Mouse (Mus musculus) cortical plate, adult 2 months (tissue): Measurements from ENCODE around the gene Zfp358.

Experiments
- CTCF ChIP-seq: fragments of 200-500 bp; IDR thresholded peaks from 2 replicates; pipeline ENCODE4 v1.5.1; 2011; ENCODE audit warnings: mild to moderate bottlenecking, control low read depth, low read length; ENCODE audit not compliant: insufficient read depth; ENCODE audit errors: extremely low read depth
- POLR2A ChIP-seq: fragments of 200-500 bp; IDR thresholded peaks from 2 replicates; pipeline ENCODE4 v1.6.1; 2011; ENCODE audit warnings: mild to moderate bottlenecking, low read length, control low read depth; ENCODE audit not compliant: insufficient read depth; ENCODE audit errors: extremely low read depth

DNA sequence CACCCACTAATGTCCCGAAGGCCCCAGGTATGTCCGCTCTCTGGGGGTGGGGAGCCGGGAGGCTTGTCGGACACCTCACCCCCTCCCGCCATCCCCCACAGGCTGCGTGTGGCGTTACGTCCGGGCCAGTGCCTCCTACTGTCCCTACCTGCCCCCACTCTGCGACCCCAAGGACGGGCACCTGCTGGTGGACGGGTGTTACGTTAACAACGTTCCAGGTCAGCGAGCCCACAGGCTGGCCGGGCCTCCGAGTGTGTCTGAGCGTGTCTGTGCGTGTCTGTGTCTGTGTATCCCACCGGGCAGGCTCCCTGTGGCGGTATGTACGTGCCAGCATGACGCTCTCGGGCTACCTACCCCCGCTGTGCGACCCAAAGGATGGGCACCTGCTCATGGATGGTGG lies 44.7 kb downstream of the Zfp358 start:
- TF ChIP-seq CTCF: no peak
- no peak for TF ChIP-seq POLR2A
